Mouse (Mus musculus): ENCODE measurements at regions not wholly inside any gene's neighbourhood (a gene's known extent, or its start where the extent isn't known, plus 50 kb on each side); places are given as distances from the start of the nearest gene placed in this dataset.

DNA sequence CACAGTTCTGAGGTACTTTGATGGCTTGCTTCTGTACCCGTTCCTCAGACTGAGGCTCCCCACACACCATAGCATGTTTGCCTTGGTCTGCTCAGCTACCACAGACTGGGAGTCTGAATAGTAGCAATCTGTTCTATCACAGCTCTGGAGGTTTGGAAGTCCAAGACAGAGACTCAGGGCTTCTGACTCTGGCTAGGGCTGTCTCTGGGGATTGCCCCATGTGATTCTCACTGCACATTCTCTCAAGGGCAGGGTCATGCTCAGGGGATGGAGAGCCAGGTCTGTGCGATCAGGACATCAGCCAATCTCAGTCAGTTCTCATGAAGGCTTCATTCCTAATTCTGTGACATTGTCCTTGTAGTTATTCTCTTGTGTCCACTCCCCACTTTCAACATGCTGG lies 108.8 kb upstream of the Gdf10 start:
- TF ChIP-seq CTCF (IDR thresholded peaks at IDR 0.05; ENCODE audit: low read depth, low read length) (no peak), GATA2 (IDR thresholded peaks at IDR 0.05; ENCODE audit: borderline replicate concordance, low read depth, low read length) (no peak), TAL1 (conservative IDR thresholded peaks at IDR 0.05; ENCODE audit: low read depth, low read length) (no peak)

Data from G1E (cell line).